Mouse (Mus musculus): ENCODE measurements at regions not wholly inside any gene's neighbourhood (a gene's known extent, or its start where the extent isn't known, plus 50 kb on each side); places are given as distances from the start of the nearest gene placed in this dataset.

DNA sequence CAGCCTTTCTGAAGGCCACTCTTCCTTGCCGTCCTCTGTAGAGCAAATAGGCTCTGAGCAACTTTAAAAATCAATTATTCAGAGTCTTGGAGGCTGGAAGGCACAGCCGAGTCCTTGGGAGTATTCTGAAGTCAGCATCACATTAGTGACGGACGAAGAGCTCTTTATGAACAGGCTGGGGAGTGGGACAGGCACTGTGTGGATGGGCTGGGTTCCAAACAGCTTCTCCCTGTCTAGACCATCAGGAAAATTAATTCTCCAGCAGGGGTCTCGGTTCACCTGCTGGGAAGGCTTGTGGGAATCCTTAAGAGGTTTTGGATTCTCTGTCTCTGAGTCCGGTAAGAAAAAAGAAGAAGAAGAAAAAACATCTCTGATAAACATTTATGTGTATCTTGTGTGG, 110.9 kb downstream of the Gm9817 start:
- TF ChIP-seq POLR2A (IDR thresholded peaks at IDR 0.05; ENCODE audit: borderline replicate concordance, extremely low read depth, low read depth, low read length) (no peak), CTCF (IDR thresholded peaks at IDR 0.05; ENCODE audit: insufficient read depth, low read length) (no peak)

Data from lung, adult 2 months (tissue).